Mouse (Mus musculus): ENCODE data around the gene Ttll1. TPM values are rescaled to one million over a fixed set of nuclear protein-coding genes. Genes with fewer than 3 reads are reported as not detected.

The Ttll1 gene
- polyA plus RNA-seq, 3 experiments from 2014 or later, result 6.8 to 11.7 (median 9.6) TPM

DNA sequence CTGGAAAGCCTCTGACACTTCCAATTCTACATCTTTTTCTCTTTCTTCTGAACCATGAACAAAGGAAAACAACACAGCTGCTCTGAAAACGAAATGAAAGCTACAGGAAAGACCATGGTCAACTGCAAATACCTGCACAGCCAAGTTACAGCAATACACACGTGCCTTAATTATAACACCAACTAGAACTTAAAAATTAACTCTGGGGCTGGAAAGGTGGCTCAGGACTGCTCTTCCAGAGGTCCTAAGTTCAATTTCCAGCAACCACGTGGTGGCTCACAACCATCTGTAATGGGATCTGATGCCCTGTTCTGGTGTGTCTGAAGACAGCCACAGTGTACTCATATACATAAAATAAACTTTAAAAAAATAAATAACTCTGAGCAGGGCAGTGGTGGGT is 55.7 kb downstream of the Ttll1 start:
- ATAC-seq, result no peak

DNA sequence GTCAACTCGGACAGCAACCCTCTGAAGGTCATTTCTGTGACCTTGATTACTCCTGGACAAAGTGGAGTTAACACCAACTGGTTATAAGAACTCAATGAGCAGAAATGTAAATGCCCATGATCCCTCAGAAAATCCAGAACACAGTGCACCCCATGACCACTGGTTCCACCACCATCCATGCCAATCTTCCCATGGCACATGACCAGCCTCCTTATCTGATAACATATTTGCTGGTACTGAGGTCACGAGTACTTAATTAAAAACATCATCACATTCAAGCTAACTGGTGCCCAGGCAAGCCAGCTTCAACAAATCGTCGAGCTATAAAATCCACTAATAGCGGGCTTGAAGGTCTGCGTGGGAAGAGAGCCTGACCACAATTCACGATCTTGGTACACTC is 56.3 kb downstream of the Ttll1 start:
- no peak for ATAC-seq

DNA sequence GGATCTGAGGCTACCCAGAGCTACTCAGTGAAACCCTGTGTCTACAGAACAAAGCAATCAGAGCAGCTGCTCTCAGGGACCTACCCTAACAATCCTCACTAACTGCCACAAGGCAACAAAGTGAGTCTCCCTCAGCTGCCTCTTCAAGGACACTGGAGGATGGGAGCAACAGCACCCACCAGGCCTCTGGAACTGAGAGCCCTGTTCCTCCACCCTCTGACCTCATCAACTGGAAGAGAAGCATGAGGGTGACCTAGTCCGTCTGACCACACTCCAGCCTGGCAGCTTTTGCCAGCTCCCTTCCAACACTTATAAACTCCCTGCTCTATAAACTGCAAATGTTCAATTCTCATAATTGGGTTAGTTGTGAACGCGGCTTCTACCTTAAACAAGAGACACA is 56.8 kb downstream of the Ttll1 start:
- ATAC-seq, result no peak

DNA sequence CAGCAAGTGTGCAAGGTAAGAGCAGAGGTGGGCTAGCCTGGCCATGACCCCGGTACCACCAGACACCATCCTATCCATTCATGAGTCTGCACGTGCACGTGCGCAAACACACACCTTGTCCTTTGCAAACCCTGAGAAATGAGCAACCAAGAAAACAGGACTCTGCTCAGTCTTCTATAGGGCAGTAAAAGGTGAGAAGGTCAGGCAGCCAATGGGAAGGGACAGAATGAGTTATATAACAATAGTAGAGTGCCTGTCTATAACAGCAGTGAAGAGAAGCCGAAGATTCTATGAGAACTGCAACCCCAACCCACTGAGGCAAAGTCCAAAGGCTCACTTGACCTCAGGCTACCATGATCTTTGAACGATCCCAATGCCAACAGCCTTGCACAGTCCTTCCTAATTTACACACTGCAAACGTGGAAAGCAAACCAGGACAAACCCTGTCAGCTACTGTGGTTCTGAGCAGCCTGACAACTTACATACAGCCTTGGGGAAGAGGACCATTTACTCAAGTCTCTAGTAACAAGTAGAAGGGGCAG is 58.4 kb downstream of the Ttll1 start:
- no peak for ATAC-seq

DNA sequence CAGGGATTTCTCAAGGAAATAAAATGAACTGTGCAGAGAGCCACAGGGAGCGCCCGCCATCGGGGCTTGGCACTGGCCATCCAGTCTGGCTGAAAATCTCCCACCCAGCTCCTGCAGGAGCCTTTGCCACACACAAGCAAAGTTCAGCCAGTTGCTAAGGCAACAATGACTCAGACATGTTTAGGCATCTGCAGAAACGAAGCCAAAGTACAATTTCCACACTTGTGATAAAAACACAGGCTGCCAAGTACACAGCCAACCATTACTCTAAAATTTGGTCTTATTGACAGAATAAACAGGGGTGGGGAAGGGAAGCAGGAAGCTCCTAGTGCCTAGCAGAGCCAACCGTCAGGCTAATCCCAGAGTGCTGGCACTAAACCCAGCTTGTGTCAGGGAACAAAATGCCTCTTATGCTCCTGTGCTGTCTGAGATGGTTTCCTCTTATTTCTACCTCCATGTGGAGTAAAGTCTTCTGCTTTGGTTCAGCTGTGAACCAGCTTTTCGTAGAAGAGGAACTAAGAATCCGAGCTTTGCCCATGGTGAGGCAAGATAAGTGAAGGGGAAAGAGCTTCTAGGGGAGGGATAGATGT is 59.0 kb downstream of the Ttll1 start:
- no peak for ATAC-seq

DNA sequence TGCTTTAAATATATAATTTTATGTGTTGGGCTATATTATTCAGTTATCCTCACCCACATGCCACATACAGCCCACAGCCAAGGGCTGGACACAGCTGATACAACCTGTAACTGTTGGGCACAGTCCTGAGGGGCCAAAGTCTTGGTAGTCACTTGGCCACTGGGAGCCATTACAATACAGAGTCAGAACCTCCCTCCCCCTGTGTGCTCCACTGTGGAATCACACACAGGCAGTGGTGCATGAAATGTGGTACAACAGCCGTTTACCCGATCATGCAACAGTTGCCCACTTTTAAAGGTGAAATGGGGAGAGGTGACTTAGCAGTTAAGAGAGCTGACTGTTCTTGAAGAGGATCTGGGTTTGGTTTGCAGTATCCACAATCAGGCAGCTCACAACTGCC is 60.7 kb downstream of the Ttll1 start:
- ATAC-seq, result no peak

DNA sequence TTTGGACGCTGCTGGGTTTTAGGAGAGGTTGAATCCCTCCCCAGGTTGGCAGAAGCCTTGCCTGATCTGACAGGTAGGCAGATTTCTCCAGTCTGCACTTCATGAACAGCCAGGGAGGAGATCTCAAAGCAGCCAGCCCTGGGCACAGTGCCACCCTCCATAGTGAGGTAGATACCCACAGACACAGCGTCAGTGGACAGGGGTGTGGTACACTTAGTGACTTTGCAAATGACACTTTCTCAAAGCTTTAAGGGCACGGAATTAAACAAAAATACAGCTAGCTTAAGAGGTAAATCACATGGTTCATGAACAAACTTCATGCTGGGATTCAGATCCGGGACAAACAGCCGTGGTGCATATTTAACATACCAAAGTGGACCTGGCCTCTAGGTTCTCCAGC is 62.0 kb downstream of the Ttll1 start:
- no peak for ATAC-seq

DNA sequence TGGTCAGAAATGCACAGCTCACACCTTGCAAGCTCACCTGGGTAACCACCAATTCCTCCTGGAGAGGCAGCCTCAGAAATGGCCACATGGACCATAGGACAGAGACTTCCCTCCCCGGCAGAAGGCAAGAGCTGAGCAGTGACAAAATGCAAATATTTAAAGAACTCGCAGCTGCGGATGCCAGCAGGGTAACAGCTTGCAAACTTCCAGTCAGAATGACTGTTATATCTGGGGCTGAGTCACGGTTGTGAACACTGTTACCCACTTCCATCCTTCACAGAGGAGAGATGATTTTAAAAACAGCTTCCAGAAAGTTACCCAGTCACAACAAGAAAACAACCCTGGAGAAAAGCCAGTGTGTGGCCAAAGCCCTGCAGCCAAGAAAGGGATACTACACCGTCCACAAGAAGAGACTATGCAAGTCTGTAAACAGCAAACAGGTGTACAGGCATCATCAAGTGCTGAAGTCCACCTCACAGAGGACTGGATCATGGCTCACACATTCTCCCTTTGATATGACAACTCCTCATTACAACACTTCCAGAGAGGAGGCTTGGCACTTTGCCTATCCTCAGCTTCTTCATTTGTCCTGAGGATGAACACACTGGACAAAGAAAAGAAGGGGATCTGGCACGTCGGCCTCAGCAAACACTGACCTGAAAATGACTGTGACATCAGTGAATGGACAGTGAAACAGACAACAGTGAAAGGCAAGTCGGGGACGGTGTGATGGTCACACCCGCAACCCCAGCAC is 62.7 kb downstream of the Ttll1 start:
- ATAC-seq, result no peak

DNA sequence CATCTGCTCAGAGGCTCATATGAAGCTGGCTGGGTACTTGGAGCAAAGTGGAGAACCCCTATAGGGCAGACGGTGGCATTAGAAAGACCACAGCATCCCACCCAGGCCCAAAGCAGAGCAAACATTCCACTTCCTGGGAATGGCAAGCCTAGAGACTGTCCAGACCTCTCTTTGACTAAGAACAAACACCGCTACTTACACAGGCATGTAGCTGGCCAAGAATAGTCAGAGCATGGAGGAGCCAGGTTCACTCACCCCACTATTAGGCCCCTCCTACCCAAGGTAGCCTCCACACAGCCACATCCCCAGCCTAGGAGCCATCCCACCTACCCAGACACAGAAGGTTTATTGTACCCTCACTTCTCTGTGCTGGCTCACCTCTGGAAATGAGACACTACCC is 64.8 kb downstream of the Ttll1 start:
- ATAC-seq, result no peak

DNA sequence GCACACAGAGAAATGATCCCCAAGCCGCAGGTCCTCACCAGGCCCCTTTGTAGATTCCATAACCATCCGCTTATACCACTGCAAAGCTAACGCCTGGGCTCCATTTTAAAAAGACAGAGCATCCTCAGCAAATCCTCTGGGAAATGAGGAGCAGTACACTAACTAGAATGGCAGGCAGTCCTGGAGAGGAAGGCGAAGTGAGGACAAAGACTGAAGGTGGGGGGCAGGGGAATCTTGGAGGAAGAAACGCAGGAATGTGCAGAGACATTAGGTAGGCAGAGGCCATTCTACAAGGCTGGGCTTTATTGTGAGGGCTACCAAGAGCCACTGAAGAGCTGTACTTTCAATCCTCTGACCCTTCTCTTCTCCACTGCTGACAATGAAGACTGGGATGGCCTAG is 65.3 kb downstream of the Ttll1 start:
- no peak for ATAC-seq

DNA sequence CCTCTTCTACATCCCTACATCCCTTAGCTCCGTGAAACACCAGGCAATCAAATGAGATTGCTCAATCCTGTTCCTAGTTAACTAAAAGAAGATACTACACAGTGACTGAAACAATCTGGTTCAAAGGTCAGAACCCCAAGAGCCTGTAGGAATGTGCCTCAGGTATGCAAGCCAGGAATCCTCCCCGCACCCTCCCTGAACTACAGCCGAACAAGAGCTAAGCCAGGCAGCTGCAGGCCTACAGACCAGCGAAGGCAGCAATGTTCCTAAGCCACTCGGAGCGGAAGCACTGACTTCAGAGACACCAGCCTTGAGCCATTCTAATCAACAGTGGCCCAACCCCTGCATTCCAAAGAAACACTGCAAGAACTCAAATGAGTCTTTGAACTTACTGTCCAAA is 66.3 kb downstream of the Ttll1 start:
- ATAC-seq, result no peak

DNA sequence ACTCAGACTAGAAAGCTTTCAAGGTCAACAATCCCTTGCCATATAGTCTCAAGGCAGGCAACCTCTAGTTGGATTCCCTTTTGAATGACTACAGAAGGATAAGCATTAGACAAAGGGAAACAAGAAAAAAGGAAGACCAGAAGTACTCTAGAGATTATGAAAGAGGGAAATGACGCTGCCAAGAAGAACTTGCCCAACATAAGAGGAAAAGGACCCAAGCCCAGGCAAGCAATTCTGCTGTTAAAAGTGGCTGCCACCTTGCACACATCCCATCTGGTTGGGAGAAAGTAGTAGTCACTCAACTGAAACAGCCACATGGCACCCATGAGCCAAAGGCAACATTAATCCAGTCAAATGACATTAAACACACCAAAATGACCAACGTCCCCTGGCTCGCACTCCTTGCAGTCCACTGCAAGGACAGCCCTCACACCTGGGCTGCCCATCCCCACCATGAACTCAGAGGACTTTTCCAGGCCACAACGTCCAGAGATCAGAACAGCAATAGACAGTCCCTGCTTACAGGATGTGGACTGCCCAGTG is 68.1 kb downstream of the Ttll1 start:
- no peak for ATAC-seq

DNA sequence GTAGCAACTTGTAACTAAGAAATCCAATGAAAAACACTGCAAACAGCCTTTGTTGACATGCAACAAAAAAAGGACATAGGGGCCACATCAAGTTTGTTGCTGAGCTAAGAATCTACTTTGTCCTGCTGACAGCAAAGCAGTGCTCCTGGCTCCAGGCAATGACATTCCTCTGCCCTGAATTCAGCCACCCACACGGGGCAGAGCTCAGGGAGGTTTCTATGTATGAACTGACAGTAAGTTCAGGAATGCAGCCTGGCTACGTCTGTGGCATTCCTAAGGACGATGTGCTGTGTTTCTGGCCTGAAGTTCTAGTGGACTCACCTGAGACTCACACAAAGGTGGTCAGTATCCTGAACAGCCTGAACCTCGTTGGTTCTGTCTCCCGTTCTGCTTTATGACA is 70.0 kb downstream of the Ttll1 start:
- ATAC-seq, result no peak

DNA sequence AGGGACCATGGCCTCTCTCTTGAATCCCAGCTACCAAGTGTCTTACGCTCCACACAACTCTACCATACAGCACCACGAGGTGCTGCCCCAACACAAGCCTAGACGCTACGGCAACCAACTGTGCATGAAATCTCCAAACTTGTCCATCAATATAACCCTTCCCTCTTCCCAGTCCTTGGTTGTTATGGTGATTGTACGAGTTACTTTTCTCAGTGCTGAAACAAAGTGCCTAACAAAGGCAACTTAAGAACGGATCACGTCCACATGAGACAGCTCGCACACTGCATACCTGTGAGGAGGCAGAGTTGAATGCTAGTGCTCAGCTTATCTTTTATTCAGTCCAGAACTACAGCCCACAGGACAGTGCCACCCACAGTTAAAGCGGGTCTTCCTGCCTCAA is 74.2 kb downstream of the Ttll1 start:
- no peak for ATAC-seq

DNA sequence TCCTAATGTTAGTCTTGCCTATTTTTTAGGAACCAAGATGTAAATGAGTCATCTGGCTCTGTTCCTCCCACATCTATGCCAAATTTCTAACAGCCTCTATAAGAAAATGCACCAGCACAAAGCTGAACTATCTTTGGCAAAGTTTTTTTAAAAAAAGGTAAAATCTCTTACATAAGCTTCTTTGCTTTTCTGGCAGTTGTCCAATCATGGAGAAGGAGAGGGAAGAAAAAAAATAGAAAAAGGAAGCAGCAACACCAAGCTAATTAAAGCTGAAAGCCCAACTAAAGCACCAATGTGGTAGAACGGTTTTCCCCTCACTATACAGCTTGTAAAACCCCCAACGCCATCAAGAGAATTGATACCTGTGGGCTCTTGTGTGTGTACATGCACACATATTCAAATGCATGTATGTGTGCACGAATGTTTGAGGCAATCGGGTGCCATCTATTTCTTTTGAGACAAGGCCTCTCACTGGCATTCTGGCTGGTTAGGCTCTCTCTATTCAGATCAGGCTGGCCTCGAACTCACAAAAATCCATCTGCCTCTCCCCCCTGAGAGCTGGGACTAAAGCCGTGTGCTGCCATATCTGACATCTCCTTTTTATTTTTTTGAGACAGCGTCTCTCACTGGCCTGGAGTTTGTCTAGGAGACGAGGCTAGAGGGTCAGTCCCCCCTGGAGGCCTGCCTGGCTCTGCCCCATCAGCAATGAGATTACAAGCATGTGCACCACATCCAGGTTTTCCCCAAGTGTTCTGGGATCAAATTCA is 75.2 kb downstream of the Ttll1 start:
- no peak for ATAC-seq

DNA sequence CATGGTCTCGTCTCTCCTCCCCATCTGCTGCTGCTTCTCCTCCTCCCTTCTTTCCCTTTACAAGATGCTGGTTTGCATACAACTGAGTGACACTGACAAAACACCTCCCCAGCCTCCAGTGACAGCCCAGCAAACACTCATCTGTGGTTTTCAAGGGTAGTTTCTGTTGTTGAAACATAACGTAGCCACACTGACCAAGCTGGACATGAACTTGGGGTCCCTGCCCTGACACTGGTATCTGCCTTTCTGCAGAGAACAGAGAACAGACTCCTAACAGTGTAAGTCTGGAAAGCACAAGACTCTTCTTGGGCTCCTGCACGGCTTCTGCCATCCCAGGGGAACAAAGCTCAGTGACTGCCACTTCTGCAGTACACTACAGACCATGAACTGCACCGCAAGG is 76.0 kb downstream of the Ttll1 start:
- ATAC-seq, result no peak

Other genes starting within 250 kb of the Ttll1 start
- 10 to 100 TPM; 11.7 to 14.1 (median 13.4) TPM for gene Arfgap3, start 160.6 kb downstream of the Ttll1 start, polyA plus RNA-seq (2017; shearing (Covaris generic))
- gene Pacsin2, start 46.3 kb downstream of the Ttll1 start, polyA plus RNA-seq (2017; shearing (Covaris generic)), result 10 to 100 TPM; 17.1 to 34.5 (median 22.0) TPM
- 1 to 10 TPM; 2.7 to 3.6 (median 3.4) TPM for gene Bik, start 16.0 kb upstream of the Ttll1 start, polyA plus RNA-seq (2017; shearing (Covaris generic))
- 100 to 1,000 TPM; 311 to 463 (median 342) TPM for gene Tspo, start 52.7 kb upstream of the Ttll1 start, polyA plus RNA-seq (2017; shearing (Covaris generic))
- gene Mcat, start 52.9 kb upstream of the Ttll1 start, polyA plus RNA-seq (2017; shearing (Covaris generic)), result 1 to 10 TPM; 3.0 to 5.2 (median 4.1) TPM
- 10 to 100 TPM; 11.0 to 17.4 (median 13.2) TPM for gene Ttll12, start 84.3 kb upstream of the Ttll1 start, polyA plus RNA-seq (2017; shearing (Covaris generic))
- not detected for gene Scube1, start 214.1 kb upstream of the Ttll1 start, polyA plus RNA-seq (2017; shearing (Covaris generic))